Mouse (Mus musculus): ENCODE data around the gene Xlr5a. TPM values are rescaled to one million over a fixed set of nuclear protein-coding genes. Genes with fewer than 3 reads are reported as not detected.
"Not testable (repeated sequence)": the region's sequence is repeated elsewhere in the genome, so short reads cannot be mapped to it uniquely, and the experiment has no call there.

The Xlr5a gene
- total RNA-seq (2021), result not detected
- long read RNA-seq, experiment 1, result 0 reads
- long read RNA-seq, experiment 2, result 0 reads

DNA sequence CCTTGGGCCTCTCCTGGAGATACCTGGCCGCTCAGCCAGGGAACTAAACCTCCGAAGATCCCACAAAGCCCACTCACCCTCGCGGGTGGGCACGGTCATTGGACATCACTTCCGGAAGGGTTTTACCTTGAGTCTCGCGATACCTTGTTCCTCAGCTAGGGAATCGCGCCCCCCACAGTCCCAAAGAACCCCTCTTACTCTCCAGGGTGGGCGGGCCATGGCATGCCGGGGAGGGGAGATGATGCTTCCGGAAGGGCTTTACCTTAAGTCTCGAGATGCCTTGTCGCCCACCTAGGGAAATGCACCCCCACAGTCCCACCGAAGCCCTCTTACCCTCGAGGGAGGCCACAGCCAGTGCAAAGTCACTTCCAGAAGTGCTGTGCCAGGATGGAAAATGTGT lies at the start of gene Xlr5a, which contains the start of gene Xlr5c:
Gene Xlr5a, minus strand, starts transcription at position 101 of the 400 bp plus-strand sequence.
Gene Xlr5c, minus strand, starts transcription at position 101 of the 400 bp plus-strand sequence.
- DNase-seq (ENCODE audit: low spot score in 2 of 2); intact Hi-C loops (cut with DNase I): not testable (repeated sequence)

DNA sequence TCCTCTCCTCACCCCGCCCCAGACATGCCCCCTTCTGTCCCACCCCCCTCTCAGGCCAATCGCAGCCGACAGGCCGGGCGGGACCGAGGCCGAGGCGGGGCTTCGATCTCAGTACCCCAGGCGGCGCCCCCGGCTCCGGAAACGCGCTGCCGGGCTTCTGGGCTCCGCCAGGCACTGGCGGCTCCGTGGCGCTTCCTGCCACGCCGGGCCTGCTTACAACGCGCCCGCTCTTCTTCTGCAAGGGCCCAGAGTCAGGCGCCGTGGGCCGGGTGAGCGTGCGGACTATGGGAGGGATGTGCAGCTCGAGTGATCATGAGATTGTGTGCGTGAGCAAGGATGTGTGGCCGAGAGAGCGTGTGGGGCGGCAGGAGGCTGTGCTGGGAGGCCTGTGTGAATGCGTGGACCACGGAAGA lies 49.7 kb upstream of the Xlr5a start, which contains the start of gene Zfp275:
Gene Zfp275, plus strand, starts transcription at position 139 of the 413 bp plus-strand sequence.
- intact Hi-C loops (cut with DNase I), result loop anchor here (2.0 to 10.0 kb wide), 2 partner anchors 114 to 152 kb away; partner anchors contain the start of gene F8a
- DNase-seq (ENCODE audit: low spot score in 2 of 2), result peak; percentile 43 to 66

DNA sequence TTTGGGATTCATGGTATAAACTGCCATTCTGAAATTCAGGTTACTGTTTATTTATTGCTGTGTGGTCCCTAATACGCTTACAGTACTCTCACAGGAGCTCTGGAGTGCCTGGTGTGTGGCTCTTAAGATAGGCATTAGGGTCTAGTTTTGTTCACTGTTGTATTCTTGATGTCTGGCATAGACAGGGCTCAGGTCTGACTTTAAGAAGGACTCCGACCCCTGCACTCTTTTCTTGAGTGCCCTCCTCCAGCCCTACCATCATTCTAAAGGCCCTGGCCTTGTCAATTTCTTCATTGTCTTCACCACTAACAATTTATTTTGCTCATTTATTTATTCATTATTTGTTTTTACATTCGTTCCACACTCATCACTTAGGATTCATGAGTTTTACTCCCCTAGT lies 49.3 kb upstream of the Xlr5a start:
- no peak for DNase-seq (ENCODE audit: low spot score in 2 of 2)
- intact Hi-C loops (cut with DNase I), result loop anchor here (2.0 to 10.0 kb wide), 2 partner anchors 113 to 153 kb away; partner anchors contain the start of gene F8a

DNA sequence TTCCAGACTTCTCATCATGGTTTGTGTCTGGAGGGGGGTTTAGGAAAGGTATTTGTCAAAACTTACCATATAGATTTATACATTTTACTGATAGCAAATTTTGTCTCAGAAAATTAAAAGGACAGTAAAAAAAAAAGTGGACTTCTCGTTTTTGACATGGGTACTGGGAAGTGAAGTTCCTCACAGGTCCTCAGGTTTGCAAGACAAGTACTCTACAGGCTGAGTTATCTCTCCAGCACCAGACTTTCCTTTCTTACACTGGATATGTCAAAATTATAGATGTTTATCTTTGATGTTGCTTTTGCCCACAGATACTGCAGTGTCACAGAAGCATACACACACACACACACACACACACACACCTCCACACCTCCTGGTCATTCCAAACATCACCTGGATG lies 48.7 kb upstream of the Xlr5a start:
- intact Hi-C loops (cut with DNase I), result loop anchor here (10.0 kb wide), 1 partner anchor 153 kb away; no protein-coding TSS in a partner anchor
- DNase-seq (ENCODE audit: low spot score in 2 of 2), result no peak

DNA sequence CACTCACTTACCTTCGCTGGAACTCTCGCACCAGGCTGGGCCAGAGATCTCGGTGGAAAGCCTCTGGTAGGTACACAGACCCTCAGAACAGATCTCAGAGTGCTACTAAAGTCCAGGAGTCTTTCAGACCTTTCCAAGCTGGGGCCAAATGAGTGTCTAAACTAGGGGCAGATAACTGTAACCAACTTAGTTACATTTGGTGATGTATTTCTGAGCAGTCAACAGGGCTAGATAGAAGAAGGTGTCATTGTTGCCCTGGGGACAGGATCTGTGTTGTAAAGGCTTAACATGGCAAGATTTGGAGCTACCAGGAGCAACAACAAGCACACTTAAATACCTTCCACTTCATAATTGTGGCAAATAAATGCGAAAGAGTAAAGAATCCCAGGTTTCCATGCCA lies 44.0 kb upstream of the Xlr5a start, which contains the start of gene Gm45015:
Gene Gm45015, minus strand, starts transcription at position 101 of the 400 bp plus-strand sequence.
- no peak for DNase-seq (ENCODE audit: low spot score in 2 of 2)

DNA sequence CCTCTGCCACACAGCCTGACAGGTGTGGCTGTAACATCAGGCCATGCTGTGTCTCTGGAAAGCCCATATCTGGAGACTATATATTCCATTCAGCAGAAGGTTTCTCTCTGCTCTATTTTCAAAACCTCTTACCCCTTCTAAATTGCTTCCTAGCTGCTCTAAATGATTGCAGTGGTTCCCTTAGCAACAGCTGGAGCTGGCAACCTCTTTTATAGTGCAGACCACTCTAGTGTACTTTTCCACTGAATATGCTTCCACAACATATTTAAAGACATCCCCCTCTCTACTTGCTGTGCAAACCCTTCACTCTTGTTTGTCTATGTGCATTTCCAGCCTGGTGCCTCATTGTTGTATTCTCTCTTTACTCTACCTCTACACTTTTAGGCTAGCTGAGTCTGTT lies 40.8 kb upstream of the Xlr5a start:
- intact Hi-C loops (cut with DNase I), result no loop called here
- DNase-seq (ENCODE audit: low spot score in 2 of 2), result no peak

More for the DNA sequence above, 44.0 kb upstream of the Xlr5a start, which contains the start of gene Gm45015:
- intact Hi-C loops (cut with DNase I), result no loop called here

DNA sequence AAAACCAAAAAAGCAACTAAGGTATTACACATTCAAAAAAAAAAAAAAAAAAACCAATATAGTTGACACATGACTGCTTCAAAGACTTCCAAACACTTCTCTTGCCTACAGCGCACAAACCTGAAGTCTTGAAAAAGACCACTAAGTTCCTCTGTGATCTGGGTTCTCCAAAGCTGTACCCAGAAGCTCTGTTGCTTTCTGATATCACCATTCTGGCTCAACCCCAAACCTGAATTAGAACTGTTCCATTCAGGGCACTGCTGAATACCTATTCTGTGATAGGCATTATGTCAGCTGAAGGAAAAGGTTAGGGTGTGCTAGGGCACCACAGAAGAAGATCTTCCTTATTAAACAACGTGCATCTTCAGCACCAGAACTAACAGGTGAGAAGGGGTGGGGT lies 34.4 kb upstream of the Xlr5a start:
- DNase-seq (ENCODE audit: low spot score in 2 of 2), result no peak
- intact Hi-C loops (cut with DNase I), result no loop called here

DNA sequence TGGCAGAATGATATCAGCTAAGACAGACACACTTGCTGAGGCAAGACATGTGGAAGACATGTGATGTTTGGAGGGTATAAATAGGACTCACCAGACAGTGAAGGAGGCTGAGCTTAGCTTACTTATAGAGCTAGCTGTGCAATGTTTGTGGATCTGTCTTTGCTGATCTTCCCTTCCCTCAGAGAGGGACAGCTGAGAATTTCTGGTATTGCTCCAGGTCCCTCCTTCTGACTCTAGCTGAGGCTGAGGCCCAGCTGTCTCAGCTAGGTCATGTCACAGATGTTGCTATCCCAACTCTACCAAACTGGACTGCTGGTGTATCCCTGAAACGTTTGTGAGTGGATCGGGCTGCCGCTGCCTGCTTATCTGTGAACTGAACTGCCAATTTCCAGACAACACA lies 28.3 kb upstream of the Xlr5a start:
- intact Hi-C loops (cut with DNase I), result no loop called here
- no peak for DNase-seq (ENCODE audit: low spot score in 2 of 2)

DNA sequence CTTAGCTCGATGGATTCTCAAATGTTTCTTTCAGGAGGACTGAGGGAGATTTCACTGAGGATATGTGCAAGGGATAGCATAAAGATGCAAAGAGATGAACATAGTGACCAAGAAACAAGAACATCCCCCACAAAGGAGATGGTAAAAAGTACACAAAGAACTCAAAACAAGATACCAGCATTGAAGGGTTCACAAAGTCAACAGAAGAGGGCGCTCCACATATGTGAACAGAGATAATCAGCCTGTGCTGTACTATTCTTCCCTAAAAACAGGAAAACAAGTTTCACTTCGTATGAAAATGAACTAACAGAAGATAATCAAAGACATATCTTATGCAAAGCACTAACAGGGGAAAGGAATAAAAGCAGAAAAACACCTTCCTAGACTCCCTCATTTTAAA lies 19.7 kb upstream of the Xlr5a start:
- intact Hi-C loops (cut with DNase I), result loop anchor here (5.0 kb wide), 1 partner anchor 180 kb away; no protein-coding TSS in a partner anchor
- peak; percentile 39 to 42 for DNase-seq (ENCODE audit: low spot score in 2 of 2)

DNA sequence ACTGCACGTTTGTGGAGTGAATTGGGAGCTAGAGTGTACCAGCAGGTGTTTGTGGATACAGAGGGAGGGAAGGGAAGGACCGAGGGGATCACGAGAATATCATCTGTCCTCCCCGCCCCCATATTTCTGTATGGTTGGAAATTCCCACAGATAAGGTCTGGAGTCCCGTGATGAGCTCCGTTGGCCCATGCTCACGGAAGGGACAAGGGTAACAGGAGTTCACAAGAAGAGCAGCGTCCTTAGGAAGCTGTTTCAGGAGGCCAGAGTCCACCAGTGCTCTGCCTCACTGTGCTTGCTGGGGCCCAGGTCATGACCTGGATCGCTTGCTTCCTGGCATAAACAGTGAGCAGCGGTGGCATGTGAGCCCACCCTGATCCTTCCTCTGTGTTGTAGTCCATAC lies 3.0 kb upstream of the Xlr5a start:
- DNase-seq (ENCODE audit: low spot score in 2 of 2); intact Hi-C loops (cut with DNase I): not testable (repeated sequence)

DNA sequence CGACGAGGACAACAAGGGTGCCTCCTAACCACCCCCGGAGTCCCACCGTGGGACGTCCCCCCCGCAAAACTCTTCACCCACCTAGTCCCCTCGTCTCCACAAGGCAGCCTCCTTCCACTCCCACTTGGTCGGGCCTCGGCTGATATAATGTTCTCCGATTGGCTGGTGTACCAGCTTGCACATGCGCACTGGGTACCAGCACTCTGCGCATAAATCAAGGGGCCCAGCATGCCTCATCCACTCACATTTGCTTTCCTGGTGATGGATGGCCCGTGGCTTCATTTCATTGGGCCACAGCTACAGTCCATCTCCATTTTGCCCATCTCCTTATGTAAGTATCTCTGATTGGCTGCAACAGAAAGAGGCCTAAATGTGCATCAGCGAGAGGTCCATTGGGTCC lies 27.5 kb downstream of the Xlr5a start, which contains the start of gene Xlr3c:
Gene Xlr3c, minus strand, starts transcription at position 121 of the 400 bp plus-strand sequence.
- intact Hi-C loops (cut with DNase I); DNase-seq (ENCODE audit: low spot score in 2 of 2): not testable (repeated sequence)

DNA sequence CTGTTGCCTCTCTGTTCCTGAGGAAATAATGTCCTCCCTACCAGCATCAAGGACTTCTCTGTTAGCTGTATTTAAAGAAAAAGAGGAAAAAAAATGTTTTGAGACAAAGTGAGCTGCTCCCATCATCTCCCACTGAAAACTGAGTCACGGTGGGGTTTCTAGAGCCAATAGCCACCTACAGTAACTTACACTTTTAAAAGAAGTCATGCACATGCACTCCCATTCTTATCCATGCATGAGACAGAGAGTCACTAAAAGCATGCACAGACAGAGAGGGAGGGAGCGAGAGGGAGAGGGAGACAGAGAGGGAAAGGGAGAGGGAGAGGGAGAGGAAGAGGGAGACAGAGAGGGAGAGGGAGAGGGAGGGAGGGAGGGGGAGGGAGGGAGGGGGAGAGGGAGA lies 30.3 kb downstream of the Xlr5a start:
- DNase-seq (ENCODE audit: low spot score in 2 of 2); intact Hi-C loops (cut with DNase I): not testable (repeated sequence)

DNA sequence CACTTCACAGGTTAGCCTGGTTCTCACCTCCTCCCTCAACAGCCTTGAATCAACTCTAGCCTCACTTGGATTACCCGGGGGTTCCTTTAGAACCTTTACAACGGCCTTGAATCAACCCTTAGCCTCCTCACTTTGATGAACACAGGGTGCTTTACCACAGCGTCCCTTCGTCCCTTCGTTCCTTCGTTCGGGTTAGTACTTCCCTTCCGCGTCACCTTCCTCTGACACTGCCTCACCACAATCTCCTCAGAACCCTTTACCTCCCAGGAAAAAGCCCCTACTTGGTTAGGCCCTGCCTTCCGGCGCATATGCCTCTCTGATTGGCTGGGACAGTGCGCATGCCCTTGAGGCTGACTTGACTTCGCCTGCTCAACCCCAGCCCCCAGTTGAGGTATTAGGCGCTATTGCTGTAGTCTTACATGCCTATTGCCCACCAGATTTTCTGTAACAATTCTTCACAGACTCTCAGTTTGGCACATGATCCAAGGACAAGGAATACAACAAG lies 49.9 kb downstream of the Xlr5a start, which contains the start of gene Xlr4c:
Gene Xlr4c, minus strand, starts transcription at position 310 of the 505 bp plus-strand sequence.
- DNase-seq (ENCODE audit: low spot score in 2 of 2); intact Hi-C loops (cut with DNase I): not testable (repeated sequence)

DNA sequence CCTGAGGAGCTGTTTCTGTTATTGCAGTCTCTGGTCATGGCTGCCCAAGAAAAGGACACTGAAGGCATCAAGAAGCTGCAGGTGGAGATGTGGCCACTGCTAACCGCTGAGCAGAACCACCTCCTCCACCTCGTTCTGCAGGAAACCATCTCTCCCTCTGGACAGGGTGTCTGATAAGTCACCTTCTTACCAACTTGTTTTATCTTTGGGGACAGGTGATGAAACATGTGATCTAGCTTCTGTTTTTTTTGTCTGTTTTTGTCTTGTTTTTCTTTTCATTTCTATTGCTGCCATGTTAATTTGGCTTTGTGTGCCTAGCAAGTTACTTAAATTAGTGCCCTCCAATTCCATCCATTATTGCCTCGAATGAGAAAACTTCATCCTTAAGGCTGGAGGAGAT lies 63.5 kb downstream of the Xlr5a start:
- intact Hi-C loops (cut with DNase I), result loop anchor here (2.0 to 10.0 kb wide), 2 partner anchors 114 to 164 kb away; partner anchors contain the start of genes Pnma3 and Zfp275
- DNase-seq (ENCODE audit: low spot score in 2 of 2), result no peak

DNA sequence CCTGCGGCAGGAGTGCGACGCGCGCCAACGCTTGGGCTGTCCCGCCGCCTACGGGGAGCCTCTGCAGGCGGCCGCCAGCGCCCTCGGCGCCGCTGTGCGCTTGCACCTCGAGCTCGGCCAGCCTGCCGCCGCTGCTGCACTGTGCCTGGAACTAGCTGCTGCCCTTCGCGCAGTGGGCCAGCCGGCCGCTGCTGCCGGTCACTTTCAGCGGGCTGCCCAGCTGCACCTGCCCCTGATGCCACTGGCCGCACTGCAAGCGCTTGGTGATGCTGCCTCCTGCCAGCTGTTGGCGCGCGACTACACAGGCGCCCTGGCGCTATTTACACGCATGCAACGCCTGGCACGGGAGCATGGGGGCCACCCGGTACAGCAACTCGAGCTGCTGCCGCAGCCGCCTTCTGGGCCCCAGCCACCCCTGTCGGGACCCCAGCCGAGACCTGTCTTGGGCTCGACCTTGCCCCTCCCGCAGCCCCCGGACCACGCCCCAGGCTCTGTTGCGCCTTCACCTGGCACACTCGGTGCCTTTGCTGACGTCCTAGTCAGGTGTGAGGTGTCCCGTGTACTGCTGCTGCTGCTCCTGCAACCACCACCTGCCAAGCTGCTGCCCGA lies 64.1 kb downstream of the Xlr5a start:
- intact Hi-C loops (cut with DNase I), result loop anchor here (2.0 to 10.0 kb wide), 2 partner anchors 114 to 164 kb away; partner anchors contain the start of genes Pnma3 and Zfp275

DNA sequence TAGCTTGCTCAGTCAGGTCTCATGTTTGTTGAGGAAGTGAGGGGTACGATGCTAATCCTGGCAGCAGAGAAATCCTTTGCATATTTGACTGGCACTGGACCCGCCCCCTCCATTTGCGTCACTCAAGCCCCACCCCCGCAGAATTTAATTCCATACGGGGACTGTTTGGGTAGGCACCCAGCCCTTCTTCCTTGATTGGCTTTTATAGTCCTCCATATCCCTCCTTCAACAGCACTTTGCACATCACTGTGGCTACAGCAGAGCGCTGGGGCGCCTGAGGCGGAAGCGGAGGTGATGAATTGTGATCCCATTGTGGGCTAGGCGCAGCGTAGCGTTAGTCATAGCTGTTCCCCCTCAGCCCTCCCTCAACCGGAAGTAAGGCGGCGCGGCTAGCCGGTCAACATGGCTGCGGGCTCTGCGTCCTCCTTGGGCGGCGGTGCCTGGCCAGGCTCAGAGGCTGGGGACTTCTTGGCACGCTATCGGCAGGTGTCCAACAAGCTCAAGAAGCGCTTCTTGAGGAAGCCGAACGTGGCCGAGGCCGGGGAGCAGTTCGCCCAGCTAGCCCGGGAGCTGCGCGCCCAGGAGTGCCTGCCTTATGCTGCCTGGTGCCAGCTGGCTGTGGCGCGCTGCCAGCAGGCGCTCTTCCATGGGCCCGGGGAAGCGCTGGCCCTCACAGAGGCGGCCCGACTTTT lies 64.7 kb downstream of the Xlr5a start, which contains the start of gene F8a:
Gene F8a, plus strand, starts transcription at position 378 of the 692 bp plus-strand sequence.
- intact Hi-C loops (cut with DNase I), result loop anchor here (2.0 to 10.0 kb wide), 2 partner anchors 115 to 163 kb away; partner anchors contain the start of genes Pnma3 and Zfp275

More for the DNA sequence above, 64.1 kb downstream of the Xlr5a start:
- DNase-seq (ENCODE audit: low spot score in 2 of 2), result peak; percentile 39 to 48

DNA sequence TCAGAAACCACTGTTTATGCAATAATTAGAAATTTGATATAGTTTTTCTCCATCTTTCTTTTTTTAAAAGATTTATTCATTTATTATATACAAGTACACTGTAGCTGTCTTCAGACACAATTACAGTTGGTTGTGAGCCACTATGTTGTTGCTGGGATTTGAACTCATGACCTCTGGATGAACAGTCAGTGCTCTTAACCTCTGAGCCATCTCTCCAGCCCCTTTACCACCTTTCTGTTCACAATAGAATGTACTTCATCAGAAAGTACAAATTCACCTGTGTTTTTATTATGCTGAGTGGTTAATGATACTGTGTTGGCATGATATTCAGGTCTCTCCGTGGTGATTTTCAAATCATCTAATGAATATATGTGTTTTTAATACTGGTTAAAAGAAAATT lies 67.4 kb downstream of the Xlr5a start:
- intact Hi-C loops (cut with DNase I), result loop anchor here (10.0 kb wide), 1 partner anchor 161 kb away; the partner anchor contains the start of gene Pnma3
- no peak for DNase-seq (ENCODE audit: low spot score in 2 of 2)

More for the DNA sequence above, 64.7 kb downstream of the Xlr5a start, which contains the start of gene F8a:
- peak; percentile 73 to 79 for DNase-seq (ENCODE audit: low spot score in 2 of 2)

DNA sequence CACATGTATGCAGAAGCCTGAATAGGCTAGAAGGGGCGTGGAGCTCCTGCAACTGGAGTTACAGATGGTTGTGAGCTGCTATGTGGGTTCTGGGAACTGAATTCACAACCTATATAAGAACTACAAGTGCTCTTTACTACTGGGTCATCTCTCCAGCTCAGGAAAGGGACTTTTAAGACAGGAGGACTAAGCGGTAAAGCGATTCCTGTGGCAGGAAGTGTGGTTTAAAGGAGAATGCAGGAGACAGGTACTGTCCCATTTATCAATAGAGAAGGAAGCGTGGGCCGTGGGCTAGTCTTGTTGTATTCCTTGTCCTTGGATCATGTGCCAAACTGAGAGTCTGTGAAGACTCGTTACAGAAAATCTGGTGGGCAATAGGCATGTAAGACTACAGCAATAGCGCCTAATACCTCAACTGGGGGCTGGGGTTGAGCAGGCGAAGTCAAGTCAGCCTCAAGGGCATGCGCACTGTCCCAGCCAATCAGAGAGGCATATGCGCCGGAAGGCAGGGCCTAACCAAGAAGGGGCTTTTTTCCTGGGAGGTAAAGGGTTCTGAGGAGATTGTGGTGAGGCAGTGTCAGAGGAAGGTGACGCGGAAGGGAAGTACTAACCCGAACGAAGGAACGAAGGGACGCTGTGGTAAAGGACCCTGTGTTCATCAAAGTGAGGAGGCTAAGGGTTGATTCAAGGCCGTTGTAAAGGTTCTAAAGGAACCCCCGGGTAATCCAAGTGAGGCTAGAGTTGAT lies 78.8 kb downstream of the Xlr5a start, which contains the start of gene Xlr4b:
Gene Xlr4b, plus strand, starts transcription at position 515 of the 746 bp plus-strand sequence.
- DNase-seq (ENCODE audit: low spot score in 2 of 2); intact Hi-C loops (cut with DNase I): not testable (repeated sequence)
